Comparison of ENCODE assay signal across 8 mouse cellular contexts in the genomic region with DNA sequence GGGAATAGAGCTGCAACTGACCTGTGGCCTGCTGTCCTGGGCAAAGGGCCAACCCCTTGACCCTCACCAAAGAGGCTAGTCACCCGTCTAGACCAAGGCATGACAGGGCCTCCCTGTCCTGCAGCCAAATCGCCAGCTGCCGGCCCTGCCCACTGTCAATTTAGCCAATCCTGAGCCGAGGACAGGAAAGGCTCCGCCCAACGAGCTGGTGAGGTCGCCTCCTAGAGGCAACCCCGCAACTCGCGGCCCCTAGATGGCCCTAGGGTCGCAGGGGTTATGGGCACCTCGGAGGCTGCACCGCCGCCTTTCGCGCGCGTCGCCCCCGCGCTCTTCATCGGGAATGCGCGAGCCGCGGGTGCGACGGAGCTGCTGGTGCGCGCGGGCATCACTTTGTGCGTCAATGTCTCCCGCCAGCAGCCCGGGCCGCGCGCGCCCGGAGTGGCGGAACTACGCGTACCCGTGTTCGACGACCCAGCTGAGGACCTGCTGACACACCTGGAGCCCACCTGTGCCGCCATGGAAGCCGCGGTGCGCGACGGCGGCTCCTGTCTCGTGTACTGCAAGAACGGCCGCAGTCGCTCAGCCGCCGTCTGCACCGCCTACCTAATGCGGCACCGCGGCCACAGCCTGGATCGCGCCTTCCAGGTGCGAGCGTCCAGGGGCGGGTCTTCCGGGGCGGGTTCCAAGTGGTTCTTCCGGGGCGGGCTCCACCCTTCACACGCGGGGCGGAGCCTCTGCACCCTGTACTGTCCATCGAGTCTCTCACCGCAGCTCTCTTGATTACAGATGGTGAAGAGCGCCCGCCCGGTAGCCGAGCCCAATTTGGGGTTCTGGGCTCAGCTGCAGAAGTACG. TPM values are rescaled to one million over a fixed set of nuclear protein-coding genes. Genes with fewer than 3 reads are reported as not detected.
DNase-seq lines count a peak whose midpoint lies in the region; ATAC-seq lines count a peak whose summit lies in the region.

Gene Dusp28, plus strand, starts transcription at position 203 of the 853 bp plus-strand sequence.

- DNase-seq in CD8-positive naive resting alpha-beta T cell, adult 2 months (ENCODE audit: low read depth in 2 of 2, low spot score in 2 of 2), result peak; percentile 59 to 69
- peak; percentile 79 for DNase-seq in c-Kit-negative CD71-positive TER-119-positive erythroid progenitor cells, embryonic 14.5 days (ENCODE audit: low read depth, low spot score)
- DNase-seq in fibroblast of lung, adult 2 months (ENCODE audit: low read depth), result peak; percentile 86
- peak; percentile 94 for DNase-seq in kidney, postnatal 10 days
- DNase-seq in natural killer cell, adult 2 months (ENCODE audit: low spot score in 2 of 2), result peak; percentile 79 to 81

- H3K4me3 ChIP-seq in heart, embryonic 13.5 days, result peak within 1 kb of the TSS; percentile 84
- H3K4me3 ChIP-seq in liver, embryonic 12.5 days, result peak within 1 kb of the TSS; percentile 80
- H3K4me3 ChIP-seq in stomach, embryonic 14.5 days (ENCODE audit: low read depth, low read length), result peak within 1 kb of the TSS; percentile 70

- H3K4me2 ChIP-seq in heart, embryonic 13.5 days, result peak within 1 kb of the TSS; percentile 83
- peak within 1 kb of the TSS; percentile 91 for H3K4me2 ChIP-seq in liver, embryonic 12.5 days
- peak within 1 kb of the TSS; percentile 63 for H3K4me2 ChIP-seq in stomach, embryonic 14.5 days (replicated peaks; ENCODE audit: low read depth, low read length)

- H3K36me3 ChIP-seq in heart, embryonic 13.5 days, result no peaks in the 10 kb centered on the region
- no peaks in the 10 kb centered on the region for H3K36me3 ChIP-seq in liver, embryonic 12.5 days
- no peaks in the 10 kb centered on the region for H3K36me3 ChIP-seq in stomach, embryonic 14.5 days (ENCODE audit: control insufficient read depth, insufficient read depth, low read length)

- peaks cover 42% of the 10 kb centered on the region for H3K4me1 ChIP-seq in heart, embryonic 13.5 days
- peaks cover 54% of the 10 kb centered on the region for H3K4me1 ChIP-seq in liver, embryonic 12.5 days
- H3K4me1 ChIP-seq in stomach, embryonic 14.5 days (ENCODE audit: control insufficient read depth, insufficient read depth, low read length), result peaks cover 22% of the 10 kb centered on the region

- H3K9me3 ChIP-seq in heart, embryonic 13.5 days, result no peaks in the 10 kb centered on the region
- H3K9me3 ChIP-seq in liver, embryonic 12.5 days (replicated peaks), result no peaks in the 10 kb centered on the region
- no peaks in the 10 kb centered on the region for H3K9me3 ChIP-seq in stomach, embryonic 14.5 days (ENCODE audit: control insufficient read depth, low read depth, low read length)

- peak; percentile 77 for ATAC-seq in heart, embryonic 13.5 days (ENCODE audit: extremely low read depth, insufficient number of reproducible peaks, low FRiP score, low TSS enrichment)
- peak; percentile 91 for ATAC-seq in liver, embryonic 12.5 days
- ATAC-seq in stomach, embryonic 14.5 days (ENCODE audit: insufficient number of reproducible peaks, insufficient read depth, low FRiP score, low read depth), result peak; percentile 93

- under 1% methylated on average over 81 of the region's 81 CpGs for WGBS in heart, embryonic 13.5 days
- 1% methylated on average over 81 of the region's 81 CpGs for WGBS in liver, embryonic 12.5 days (ENCODE audit: insufficient replicate concordance)
- WGBS in stomach, embryonic 14.5 days, result under 1% methylated on average over 81 of the region's 81 CpGs

- H3K27ac ChIP-seq in heart, embryonic 13.5 days (replicated peaks), result peak within 1 kb of the TSS; percentile 87
- peak within 1 kb of the TSS; percentile 89 for H3K27ac ChIP-seq in liver, embryonic 12.5 days
- H3K27ac ChIP-seq in stomach, embryonic 14.5 days (ENCODE audit: low read length), result peak within 1 kb of the TSS; percentile 69

- peak within 1 kb of the TSS; percentile 86 for H3K9ac ChIP-seq in heart, embryonic 13.5 days
- H3K9ac ChIP-seq in liver, embryonic 12.5 days, result peak within 1 kb of the TSS; percentile 80
- peak within 1 kb of the TSS; percentile 41 for H3K9ac ChIP-seq in stomach, embryonic 14.5 days (replicated peaks; ENCODE audit: low read depth, low read length)

- peaks cover 12% of the 10 kb centered on the region for H3K27me3 ChIP-seq in heart, embryonic 13.5 days (replicated peaks)
- peaks cover 22% of the 10 kb centered on the region for H3K27me3 ChIP-seq in liver, embryonic 12.5 days (replicated peaks)
- H3K27me3 ChIP-seq in stomach, embryonic 14.5 days (ENCODE audit: control insufficient read depth, insufficient read depth, low read length), result no peaks in the 10 kb centered on the region

RNA-seq across cellular contexts. Expression of gene Dusp28, which starts in this region (rescaled TPM):
- 9.8 and 12.8 TPM in 2 replicates for polyA plus RNA-seq in heart, embryonic 13.5 days (2015; fragmentation: Nextera tagmentation; extraction: Ambion mirVana)
- 7.2 and 7.7 TPM in 2 replicates for polyA plus RNA-seq in liver, embryonic 12.5 days (2016; fragmentation: Nextera tagmentation; extraction: Ambion mirVana)
- polyA plus RNA-seq in stomach, embryonic 14.5 days (2014; fragmentation: Nextera tagmentation; extraction: Ambion mirVana), result 9.6 and 12.1 TPM in 2 replicates

Comparison
In these comparisons a context has a peak if more than half of its experiments do, and no peak if none do; other contexts are left out.
1. Peak in every context shown above with its lines: DNase-seq, ATAC-seq, H3K4me3 ChIP-seq and H3K27ac ChIP-seq.